Mouse (Mus musculus) stomach, postnatal 0 days (tissue): ENCODE results near the gene Cds2.

Experiments used
- CTCF ChIP-seq: IDR thresholded peaks from 2 replicates; pipeline ENCODE4 v1.5.1; 2016; ENCODE audit warnings: antibody characterized with exemption, low read depth, mild to moderate bottlenecking, moderate library complexity
- EP300 ChIP-seq: optimal IDR thresholded peaks from 2 replicates; pipeline ENCODE3; 2016; ENCODE audit warnings: antibody characterized with exemption

DNA sequence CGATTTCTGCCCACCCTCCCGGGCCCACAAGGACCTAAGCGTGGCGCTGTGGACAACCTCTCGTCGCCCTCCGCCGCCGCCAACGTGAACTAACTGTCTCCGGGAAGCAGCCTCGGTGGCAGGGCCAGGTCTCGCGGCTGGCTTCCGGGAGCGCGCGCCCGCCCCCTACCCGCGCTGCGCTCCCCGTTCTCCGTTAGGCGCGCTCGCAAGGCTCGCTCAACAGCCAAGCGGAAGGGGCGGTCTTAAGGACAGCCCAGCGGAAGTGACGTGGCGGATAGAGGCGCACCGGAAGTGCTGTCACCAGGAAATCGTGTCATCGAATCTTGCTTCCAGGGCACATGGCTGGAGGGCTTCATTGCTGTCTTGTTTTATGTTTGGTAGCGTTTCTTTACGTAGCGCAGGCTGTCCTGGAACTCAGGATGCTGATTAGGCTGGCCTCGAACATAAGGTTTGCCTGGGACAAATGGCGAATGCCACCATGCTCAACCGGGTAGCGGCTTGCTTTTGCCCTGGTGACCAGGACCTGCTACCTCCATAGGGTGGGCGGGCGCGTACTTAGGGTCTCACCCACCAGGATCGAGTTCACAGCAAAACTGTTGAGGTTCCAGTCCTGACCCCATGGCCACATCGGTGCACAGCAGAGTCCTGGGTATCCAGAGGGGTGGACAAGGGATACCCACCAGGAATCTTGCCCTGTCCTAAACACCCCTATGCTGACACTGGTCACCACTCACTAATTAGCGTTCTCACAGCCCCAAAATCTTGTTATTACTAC lies 15.2 kb upstream of the Cds2 start, which contains the start of gene Tmem230:
- peak; percentile 61 for TF ChIP-seq CTCF
- no peak for TF ChIP-seq EP300
